Mouse (Mus musculus): ENCODE data around the gene Oas2.
"Not testable (repeated sequence)": the region's sequence is repeated elsewhere in the genome, so short reads cannot be mapped to it uniquely, and the experiment has no call there.

Gene Oas2

DNA sequence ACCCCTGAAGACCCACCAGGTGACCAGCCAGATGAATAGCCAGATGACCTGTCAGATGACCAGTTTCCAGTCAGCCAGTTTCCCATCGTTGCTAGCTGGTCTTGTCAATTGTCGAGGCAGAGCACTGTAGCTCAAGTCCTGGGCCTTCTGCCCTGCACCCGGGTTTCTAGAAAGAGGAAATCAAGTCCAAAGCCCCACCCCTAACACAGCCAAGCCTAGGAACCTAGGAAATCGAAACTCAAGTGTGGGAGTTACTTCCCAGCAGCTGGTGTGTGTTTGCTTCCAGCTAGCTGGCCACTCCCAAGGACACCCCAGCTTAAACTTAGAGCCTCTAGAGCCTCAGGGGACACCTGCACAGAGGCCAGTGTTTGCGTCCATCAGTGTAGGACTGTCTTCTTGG lies at the start of gene Oas2:
Oas2 (minus strand) TSS at position 166 of the 400 bp plus-strand sequence.
- no peak for DNase-seq

DNA sequence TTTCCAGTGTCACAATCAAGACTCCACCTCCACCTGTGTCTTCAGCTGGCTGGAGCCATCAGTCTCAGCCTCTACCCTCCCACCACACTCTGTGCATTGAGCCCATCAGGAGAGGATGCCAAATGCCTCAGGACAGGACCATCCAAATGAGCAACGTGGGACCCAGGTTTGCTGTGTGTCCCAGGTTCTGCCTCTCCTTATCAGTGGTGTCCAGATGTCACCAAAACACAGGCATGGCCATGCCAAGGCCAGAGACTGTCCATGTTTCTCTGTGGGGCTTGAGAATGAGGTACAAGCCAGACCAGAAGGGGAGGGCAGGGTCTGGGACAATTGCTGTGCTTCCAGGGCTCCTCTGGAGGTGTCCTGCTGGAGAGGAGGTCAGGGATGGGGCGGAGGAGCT lies 49.3 kb upstream of the Oas2 start:
- DNase-seq = not testable (repeated sequence)

GRCm38 (mm10) chr5:120798147-120798546 lies 48.5 kb upstream of the Oas2 start:
- DNase-seq = not testable (repeated sequence)

GRCm38 (mm10) chr5:120795480-120796034 lies 45.9 kb upstream of the Oas2 start, which contains the start of gene Oas1e:
Gene Oas1e (minus strand): TSS chr5:120795530.
- DNase-seq = not testable (repeated sequence)

- peak; percentile 59 for DNase-seq
These were observed 43.4 kb upstream of the Oas2 start for GRCm38 (mm10) chr5:120793043-120793442.

- no peak for DNase-seq
These were observed 37.4 kb upstream of the Oas2 start for GRCm38 (mm10) chr5:120787042-120787441.

GRCm38 (mm10) chr5:120782446-120782845 lies 32.8 kb upstream of the Oas2 start:
- DNase-seq = no peak

DNA sequence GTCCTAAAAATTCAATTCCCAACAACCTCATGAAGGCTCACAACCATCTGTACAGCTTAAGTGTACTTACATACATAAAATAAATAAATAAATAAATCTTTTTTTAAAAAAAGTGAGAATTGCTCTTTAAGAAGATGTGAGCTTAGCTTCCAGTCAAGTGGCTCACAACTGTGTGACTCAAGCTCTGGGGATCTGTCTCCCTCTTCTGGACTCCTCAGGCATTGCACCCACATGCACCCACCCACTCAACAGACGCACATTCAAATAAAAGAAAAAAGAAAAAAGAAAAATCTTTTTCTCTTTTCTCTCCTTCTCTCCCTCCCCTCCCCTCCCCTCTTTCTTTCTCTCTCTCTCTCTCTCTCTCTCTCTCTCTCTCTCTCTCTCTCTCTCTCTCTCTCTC lies 32.0 kb upstream of the Oas2 start:
- DNase-seq = no peak

- no peak for DNase-seq
These were observed 30.3 kb upstream of the Oas2 start for GRCm38 (mm10) chr5:120779922-120780321.

DNA sequence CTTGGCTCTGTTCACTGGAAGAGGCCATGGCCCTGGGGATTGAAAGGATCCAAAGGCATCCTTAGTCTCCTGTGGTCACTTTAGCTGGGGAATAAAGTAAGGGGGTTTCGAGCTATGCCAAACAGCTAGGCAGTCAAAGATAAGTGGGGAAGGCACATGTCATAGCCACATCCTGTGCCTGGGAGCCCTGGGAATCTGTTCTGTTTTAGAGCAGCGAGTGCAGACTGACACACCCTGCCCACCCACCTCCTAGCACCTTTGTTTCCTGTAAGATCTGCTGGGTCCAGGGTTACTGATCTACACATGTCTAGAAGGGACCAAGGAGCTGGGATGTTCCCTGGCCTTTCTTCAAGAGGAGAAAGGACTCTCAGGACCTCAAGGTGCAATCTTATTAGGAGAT lies 29.3 kb upstream of the Oas2 start:
- DNase-seq = no peak

- no peak for DNase-seq
These were observed 27.8 kb upstream of the Oas2 start, which contains the start of gene Oas3 for GRCm38 (mm10) chr5:120777478-120777877. Gene Oas3 (minus strand): TSS chr5:120777661.

- DNase-seq = no peak
These were observed 27.1 kb upstream of the Oas2 start for GRCm38 (mm10) chr5:120776801-120777200.

- no peak for DNase-seq
These were observed 25.8 kb upstream of the Oas2 start for GRCm38 (mm10) chr5:120775287-120775985.

DNA sequence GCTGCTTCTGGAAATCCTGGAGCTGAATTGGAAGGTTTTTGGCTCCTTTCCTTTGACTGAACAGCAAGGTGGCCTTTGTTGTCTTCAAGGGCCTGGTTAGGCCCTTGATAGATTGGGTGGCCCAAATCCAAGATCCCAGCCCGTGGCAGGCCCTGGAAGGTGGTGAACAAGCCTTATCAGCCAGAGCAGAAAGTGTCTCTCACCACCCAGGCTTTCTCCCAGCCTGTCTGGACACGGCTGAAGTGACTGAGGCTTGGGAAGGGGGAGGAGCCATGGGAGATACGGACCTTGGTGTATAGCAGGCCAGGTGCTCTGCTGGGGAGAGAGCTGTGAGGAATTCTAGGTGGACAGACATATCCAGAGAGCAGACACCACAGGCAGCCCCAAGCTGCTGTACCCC lies 19.7 kb upstream of the Oas2 start:
- DNase-seq = no peak

- DNase-seq = no peak
These were observed 15.4 kb upstream of the Oas2 start for GRCm38 (mm10) chr5:120765010-120765409.

DNA sequence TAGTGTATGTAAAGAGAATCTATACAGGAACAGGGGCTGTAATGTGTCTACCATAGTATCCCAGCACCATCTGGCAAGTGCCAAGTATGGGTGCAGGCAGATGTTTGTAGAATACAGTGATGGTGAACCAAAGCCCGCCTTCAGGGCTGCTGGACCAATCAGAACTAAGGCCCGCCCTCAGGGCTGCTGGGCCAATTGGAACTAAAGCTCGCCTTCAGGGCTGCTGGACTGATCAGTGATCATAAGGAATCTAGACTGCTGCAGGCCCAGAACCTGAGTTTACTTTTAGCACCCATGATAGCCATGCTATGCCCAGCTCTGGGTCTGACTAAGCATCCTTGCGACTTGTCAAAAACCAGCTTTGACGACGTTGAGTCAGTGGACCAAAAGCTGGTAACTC lies 12.2 kb upstream of the Oas2 start:
- no peak for DNase-seq

GRCm38 (mm10) chr5:120754215-120754614 lies 4.6 kb upstream of the Oas2 start:
- DNase-seq = no peak

GRCm38 (mm10) chr5:120752786-120753185 lies 3.1 kb upstream of the Oas2 start:
- DNase-seq = no peak

DNA sequence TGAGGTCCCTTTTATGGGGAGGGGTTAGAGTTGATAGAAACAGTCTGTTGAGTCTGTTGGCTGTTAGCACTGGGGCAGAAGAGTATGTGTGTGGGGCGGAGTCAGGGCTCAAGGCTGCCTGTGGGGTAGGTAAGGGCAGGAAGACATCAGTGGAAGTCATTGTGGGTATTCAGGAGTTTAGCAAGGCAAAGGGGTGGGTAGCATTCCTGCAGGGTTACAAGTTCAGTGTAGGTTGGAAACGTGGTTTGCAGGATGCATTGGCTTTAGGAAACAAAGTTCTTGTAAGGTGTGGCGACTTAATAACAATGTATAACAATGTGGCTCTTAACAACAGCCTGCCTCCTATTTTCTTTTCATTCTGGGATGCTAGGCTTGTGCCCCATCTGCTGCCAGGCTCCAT lies 1.6 kb upstream of the Oas2 start:
- no peak for DNase-seq

GRCm38 (mm10) chr5:120746451-120746850 lies 3.2 kb downstream of the Oas2 start:
- peak; percentile 35 for DNase-seq

- DNase-seq = no peak
These were observed 7.5 kb downstream of the Oas2 start for GRCm38 (mm10) chr5:120742125-120742524.

DNA sequence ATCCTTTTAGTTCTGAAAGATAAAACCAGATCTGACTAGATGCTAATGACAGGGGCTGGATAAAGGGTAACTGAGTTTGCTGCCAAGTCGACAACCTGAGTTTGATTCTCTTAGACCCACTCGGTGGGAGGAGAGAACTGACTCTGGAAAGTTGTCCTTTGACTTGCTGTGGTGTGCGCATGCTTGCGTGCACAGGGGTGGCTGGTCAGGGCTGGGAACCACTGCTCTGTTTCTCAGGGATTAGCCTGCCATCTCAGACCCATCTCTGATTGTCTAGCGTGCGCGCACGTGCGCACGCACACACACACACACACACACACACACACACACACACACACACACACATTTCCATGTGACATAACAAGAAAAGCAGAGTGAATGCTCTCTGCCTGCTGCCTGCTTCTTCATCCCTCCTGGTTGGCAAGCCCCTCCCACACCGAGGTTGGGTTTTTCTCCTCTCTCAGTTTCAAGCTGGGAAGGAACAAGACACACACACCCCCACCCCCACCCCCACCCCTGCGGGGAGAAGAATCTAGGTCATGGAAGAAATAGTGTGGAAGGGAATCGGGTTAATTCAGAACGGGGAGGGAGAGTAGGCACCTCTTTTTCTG lies 15.2 kb downstream of the Oas2 start:
- no peak for DNase-seq

DNA sequence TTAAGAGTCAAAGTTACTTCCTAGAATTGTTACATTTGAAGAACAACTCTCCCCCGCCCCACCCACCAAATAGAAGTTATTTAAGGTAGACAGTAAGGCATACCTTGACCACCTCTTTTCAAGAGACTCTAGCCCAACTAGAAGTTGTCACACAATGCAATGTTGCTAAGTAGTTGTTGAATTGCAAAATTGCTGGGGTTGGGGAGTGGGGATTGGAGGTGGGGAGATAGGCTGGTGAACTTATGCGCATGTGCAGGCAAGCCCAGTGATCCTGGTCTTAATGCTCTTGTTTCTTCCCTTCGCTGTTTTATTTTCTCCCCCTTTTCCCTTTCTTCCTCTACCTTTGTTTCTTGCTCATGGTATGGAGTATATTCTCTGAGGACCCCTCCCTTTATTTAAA lies 16.0 kb downstream of the Oas2 start:
- DNase-seq = no peak

- no peak for DNase-seq
These were observed 16.9 kb downstream of the Oas2 start for GRCm38 (mm10) chr5:120732740-120733139.
